Mouse (Mus musculus) layer of hippocampus, postnatal 10 days (tissue): Measurements from ENCODE around the gene Lctl. TPM values are rescaled to one million over a fixed set of nuclear protein-coding genes. Genes with fewer than 3 reads are reported as not detected.

ENCODE experiments used
- DNase-seq, 2 experiments: peaks; one replicate each; pipeline ENCODE4 v3.0.0; 2021; ENCODE audit warnings: low spot score in 2 of 2
- long read RNA-seq: library from polyadenylated mRNA; stranded (forward); transcript quantifications from one replicate; pipeline ENCODE4 v2.0.0, GENCODE M21; 2023
- total RNA-seq, 2 experiments: library from RNA; stranded (reverse); gene quantifications; 2 replicates each; pipeline ENCODE4 v1.2.3; 2021

Lctl gene
- total RNA-seq = not detected
- long read RNA-seq = 0 reads

- DNase-seq = no peak
Measured at GRCm38 (mm10) chr9:64116876-64117275, at the start of gene Lctl. Gene Lctl, plus strand, starts transcription at chr9:64117147.

- DNase-seq = no peak
Measured at GRCm38 (mm10) chr9:64067787-64068186, 49.2 kb upstream of the Lctl start.

- no peak for DNase-seq
Measured at GRCm38 (mm10) chr9:64068571-64068970, 48.4 kb upstream of the Lctl start.

GRCm38 (mm10) chr9:64069131-64069530 lies 47.8 kb upstream of the Lctl start:
- no peak for DNase-seq

- no peak for DNase-seq
Measured at GRCm38 (mm10) chr9:64070674-64071073, 46.3 kb upstream of the Lctl start.

- no peak for DNase-seq
Measured at GRCm38 (mm10) chr9:64074831-64075230, 42.1 kb upstream of the Lctl start.

GRCm38 (mm10) chr9:64076412-64076811 lies 40.5 kb upstream of the Lctl start:
- no peak for DNase-seq

GRCm38 (mm10) chr9:64078386-64078792 lies 38.6 kb upstream of the Lctl start:
- DNase-seq = no peak

- DNase-seq = no peak
Measured at GRCm38 (mm10) chr9:64079922-64080321, 37.0 kb upstream of the Lctl start.

GRCm38 (mm10) chr9:64084231-64084630 lies 32.7 kb upstream of the Lctl start:
- DNase-seq = no peak

GRCm38 (mm10) chr9:64084661-64085399 lies 32.1 kb upstream of the Lctl start:
- DNase-seq = peak in 1 of 2 experiments; percentile 23

- DNase-seq = no peak
Measured at GRCm38 (mm10) chr9:64085976-64086375, 31.0 kb upstream of the Lctl start.

- DNase-seq = no peak
Measured at GRCm38 (mm10) chr9:64086543-64086942, 30.4 kb upstream of the Lctl start.

GRCm38 (mm10) chr9:64087461-64088235 lies 29.3 kb upstream of the Lctl start:
- peak; percentile 81 to 82 for DNase-seq

- no peak for DNase-seq
Measured at GRCm38 (mm10) chr9:64088346-64088745, 28.6 kb upstream of the Lctl start.

- peak; percentile 30 to 38 for DNase-seq
Measured at GRCm38 (mm10) chr9:64089004-64089403, 27.9 kb upstream of the Lctl start.

GRCm38 (mm10) chr9:64094083-64094482 lies 22.9 kb upstream of the Lctl start:
- no peak for DNase-seq

- DNase-seq = no peak
Measured at GRCm38 (mm10) chr9:64098282-64098681, 18.7 kb upstream of the Lctl start.

- DNase-seq = peak; percentile 67 to 68
Measured at GRCm38 (mm10) chr9:64100442-64100841, 16.5 kb upstream of the Lctl start.

- no peak for DNase-seq
Measured at GRCm38 (mm10) chr9:64105301-64105700, 11.6 kb upstream of the Lctl start.

GRCm38 (mm10) chr9:64110502-64110901 lies 6.4 kb upstream of the Lctl start:
- no peak for DNase-seq

GRCm38 (mm10) chr9:64114646-64115045 lies 2.3 kb upstream of the Lctl start:
- DNase-seq = no peak
